Mouse (Mus musculus) hindbrain, postnatal 0 days (tissue): ENCODE results near the gene Racgap1. TPM values are rescaled to one million over a fixed set of nuclear protein-coding genes. Genes with fewer than 3 reads are reported as not detected.

ENCODE experiments used
- ATAC-seq: fragments of 200-750 bp; cut with Nextera tagmentation; 2 replicates; pipeline ENCODE4 v1.8.0; 2017; ENCODE audit warnings: mild to moderate bottlenecking, moderate TSS enrichment, moderate library complexity
- DNase-seq: peaks from one replicate; pipeline ENCODE4 v3.0.0-alpha.2; 2015; ENCODE audit warnings: low spot score
- H3K27ac ChIP-seq: fragments of 300-500 bp; sonication (generic); 2 replicates; pipeline ENCODE4 v1.5.1; 2014; ENCODE audit warnings: mild to moderate bottlenecking
- H3K27me3 ChIP-seq: fragments of 300-500 bp; sonication (generic); 2 replicates; pipeline ENCODE4 v1.6.1; 2014; ENCODE audit warnings: low read length, mixed read lengths; ENCODE audit not compliant: insufficient read depth
- H3K36me3 ChIP-seq: fragments of 300-500 bp; sonication (generic); 2 replicates; pipeline ENCODE4 v1.6.1; 2014; ENCODE audit warnings: low read length, mixed read lengths; ENCODE audit not compliant: insufficient read depth
- H3K4me1 ChIP-seq: fragments of 300-500 bp; sonication (generic); 2 replicates; pipeline ENCODE4 v1.6.1; 2014; ENCODE audit warnings: antibody characterized with exemption, low read length, mixed read lengths; ENCODE audit not compliant: insufficient read depth
- H3K4me2 ChIP-seq: fragments of 300-500 bp; sonication (generic); 2 replicates; pipeline ENCODE4 v1.6.1; 2014; ENCODE audit warnings: low read depth, mild to moderate bottlenecking, low read length, moderate library complexity, mixed read lengths
- H3K4me3 ChIP-seq: fragments of 300-500 bp; sonication (generic); 2 replicates; pipeline ENCODE4 v1.5.1; 2014; ENCODE audit warnings: low read length
- H3K9ac ChIP-seq: fragments of 300-500 bp; sonication (generic); replicated peaks from 2 replicates; pipeline ENCODE4 v1.6.1; 2014; ENCODE audit warnings: mild to moderate bottlenecking, low read length, moderate library complexity, mixed read lengths
- H3K9me3 ChIP-seq: fragments of 300-500 bp; sonication (generic); 2 replicates; pipeline ENCODE4 v1.6.1; 2016; ENCODE audit warnings: low read length, mixed read lengths
- CTCF ChIP-seq: IDR thresholded peaks from 2 replicates; pipeline ENCODE4 v1.5.1; 2016; ENCODE audit warnings: antibody characterized with exemption, control low read depth, low read depth
- WGBS: fragments of 180-500 bp; shearing (Covaris S2); extraction: QIAGEN DNeasy Blood & Tissue Kit; methylation state at CpG from one replicate; pipeline ENCODE4 v1.1.7; 2014; 5-methylcytosine and 5-hydroxymethylcytosine counted together
- polyA plus RNA-seq: library from polyadenylated mRNA; unstranded; fragments of >200 nt; fragmentation: Nextera tagmentation; extraction: Ambion mirVana; gene quantifications from 2 replicates; pipeline ENCODE4 v1.2.1, GENCODE M21; 2015
- total RNA-seq: library from RNA; depleted of rRNA; stranded (reverse); fragments of >200 nt; gene quantifications from 2 replicates; pipeline ENCODE4 v1.2.3, GENCODE M21; 2014

Gene Racgap1
- total and polyA plus RNA-seq, 2 experiments from 2014 or later, result 46.4 to 49.7 TPM

DNA sequence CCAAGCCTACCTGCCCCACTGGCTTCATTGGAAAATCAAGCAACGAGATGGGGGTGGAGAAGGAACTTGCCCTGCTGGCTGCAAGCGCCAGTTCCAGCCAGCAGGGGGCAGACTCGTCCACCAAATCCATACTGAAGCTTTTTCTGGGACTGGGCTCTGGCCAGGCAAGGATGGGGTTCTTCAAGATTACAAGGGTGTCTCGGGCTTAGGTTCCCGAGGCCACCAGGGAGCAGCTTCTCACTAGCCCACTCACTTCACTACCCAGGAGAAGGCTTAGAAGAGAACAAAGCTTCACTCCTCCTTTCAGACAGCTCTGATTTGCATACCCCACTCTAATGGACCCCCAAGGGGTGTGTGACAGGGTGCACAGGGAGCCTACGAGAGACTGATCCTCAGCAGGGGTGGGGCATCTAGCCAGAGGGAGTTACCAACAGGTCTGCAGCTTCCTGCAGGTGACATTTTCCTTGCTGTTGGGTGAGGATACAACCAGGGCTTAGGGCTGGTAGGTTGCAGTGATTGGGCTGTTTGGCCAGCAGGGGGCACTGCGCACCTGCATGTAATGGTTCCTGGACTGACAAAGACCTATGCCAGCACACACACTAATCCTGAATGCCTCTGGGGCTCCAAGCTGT lies 55.3 kb downstream of the Racgap1 start:
- peaks cover 24% of the 10 kb centered on the region for H3K27me3 ChIP-seq
- peak; percentile 92 for TF ChIP-seq CTCF
- no peaks in the 10 kb centered on the region for H3K36me3 ChIP-seq
- no peak overlapping the region for H3K4me2 ChIP-seq
- DNase-seq (peak; percentile 93), ATAC-seq (peak; percentile 85)
- H3K9ac ChIP-seq, result no peak overlapping the region
- H3K9me3 ChIP-seq, result no peaks in the 10 kb centered on the region
- H3K4me1 ChIP-seq, result peaks cover 7% of the 10 kb centered on the region; the same call in 1 of the 2 replicates
- H3K27ac ChIP-seq, result no peak overlapping the region
- H3K4me3 ChIP-seq, result no peak overlapping the region
- WGBS, result 1% methylated on average over 7 of the region's 7 CpGs

DNA sequence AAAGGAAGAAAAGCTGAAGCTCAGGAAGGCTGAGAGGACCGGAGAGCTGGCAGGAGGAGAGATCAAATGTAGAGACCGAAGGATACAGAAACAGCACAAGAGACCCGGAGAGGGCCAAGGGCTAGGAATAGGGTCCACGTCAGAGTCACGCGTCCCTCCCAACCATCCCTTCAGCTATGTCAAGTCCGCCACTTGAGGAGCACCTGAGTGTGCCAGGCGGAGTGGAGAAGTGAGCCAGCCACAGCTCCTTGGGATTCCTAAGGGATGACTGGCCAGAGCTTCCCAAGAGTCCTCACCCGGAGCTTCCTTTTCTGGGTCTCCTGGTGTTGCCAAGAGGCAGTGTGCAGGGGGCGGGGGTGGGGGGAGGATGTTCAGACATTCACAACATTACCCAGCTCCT lies 56.5 kb downstream of the Racgap1 start:
- Histone ChIP-seq H3K36me3 (no peaks in the 10 kb centered on the region), H3K4me3 (no peak overlapping the region), H3K27ac (no peak overlapping the region), H3K27me3 (peaks cover 36% of the 10 kb centered on the region), H3K9ac (no peak overlapping the region), H3K9me3 (no peaks in the 10 kb centered on the region), H3K4me2 (no peak overlapping the region), H3K4me1 (peaks cover 7% of the 10 kb centered on the region; the same call in 1 of the 2 replicates)
- TF ChIP-seq CTCF, result no peak
- DNase-seq, result no peak
- ATAC-seq, result no peak
- WGBS, result 85% methylated on average over 10 of the region's 10 CpGs

DNA sequence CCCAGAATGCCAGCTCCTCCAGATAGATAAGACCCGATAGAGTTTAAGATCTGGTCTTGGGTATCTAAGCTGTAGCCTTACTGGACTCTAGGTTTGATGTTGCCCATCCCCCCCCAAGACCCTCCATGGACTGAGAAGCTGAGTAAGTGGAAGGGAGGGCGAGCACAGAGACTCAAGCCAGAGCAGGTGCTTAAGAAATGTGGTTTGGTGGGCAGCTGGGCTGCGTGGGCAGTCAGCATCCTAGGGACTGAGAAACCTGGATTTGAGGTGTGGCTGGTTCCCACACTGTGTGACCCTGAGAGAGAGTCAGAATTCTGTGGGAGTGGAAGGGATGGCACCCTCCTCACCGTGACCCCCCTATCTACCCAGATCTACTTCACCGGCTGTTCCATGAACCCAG lies 58.6 kb downstream of the Racgap1 start:
- Histone ChIP-seq H3K4me2 (no peak overlapping the region), H3K36me3 (no peaks in the 10 kb centered on the region), H3K27me3 (peaks cover 54% of the 10 kb centered on the region), H3K9ac (no peak overlapping the region), H3K27ac (no peak overlapping the region), H3K9me3 (no peaks in the 10 kb centered on the region), H3K4me1 (no peaks in the 10 kb centered on the region), H3K4me3 (no peak overlapping the region)
- 89% methylated on average over 5 of the region's 5 CpGs for WGBS
- no peak for DNase-seq
- ATAC-seq, result no peak
- TF ChIP-seq CTCF, result no peak

DNA sequence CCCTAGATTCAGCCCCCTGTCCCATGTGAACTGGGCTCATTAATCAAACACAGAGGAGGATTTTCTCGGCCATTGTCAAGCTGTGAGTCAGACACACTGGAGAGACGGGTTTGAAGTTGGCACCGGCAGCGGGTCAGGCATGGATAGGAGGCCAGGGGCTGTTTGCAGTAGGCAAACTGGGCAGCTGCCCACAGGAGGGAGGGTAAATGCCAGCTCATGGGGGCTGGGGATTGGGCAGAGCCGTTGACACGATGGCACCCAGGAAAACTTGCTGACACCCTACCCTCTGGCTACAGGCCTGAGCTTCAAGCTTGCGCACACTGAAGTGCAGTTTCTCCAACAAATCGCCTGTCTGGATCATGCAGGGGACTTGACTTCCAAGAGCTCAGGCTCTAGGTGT lies 59.3 kb downstream of the Racgap1 start:
- H3K9ac ChIP-seq, result no peak overlapping the region
- no peaks in the 10 kb centered on the region for H3K4me1 ChIP-seq
- H3K4me2 ChIP-seq, result no peak overlapping the region
- ATAC-seq (no peak), DNase-seq (no peak)
- TF ChIP-seq CTCF, result no peak
- H3K36me3 ChIP-seq, result no peaks in the 10 kb centered on the region
- H3K9me3 ChIP-seq, result no peaks in the 10 kb centered on the region
- H3K27ac ChIP-seq, result no peak overlapping the region
- WGBS, result 44% methylated on average over 8 of the region's 8 CpGs
- no peak overlapping the region for H3K4me3 ChIP-seq
- peaks cover 57% of the 10 kb centered on the region for H3K27me3 ChIP-seq

DNA sequence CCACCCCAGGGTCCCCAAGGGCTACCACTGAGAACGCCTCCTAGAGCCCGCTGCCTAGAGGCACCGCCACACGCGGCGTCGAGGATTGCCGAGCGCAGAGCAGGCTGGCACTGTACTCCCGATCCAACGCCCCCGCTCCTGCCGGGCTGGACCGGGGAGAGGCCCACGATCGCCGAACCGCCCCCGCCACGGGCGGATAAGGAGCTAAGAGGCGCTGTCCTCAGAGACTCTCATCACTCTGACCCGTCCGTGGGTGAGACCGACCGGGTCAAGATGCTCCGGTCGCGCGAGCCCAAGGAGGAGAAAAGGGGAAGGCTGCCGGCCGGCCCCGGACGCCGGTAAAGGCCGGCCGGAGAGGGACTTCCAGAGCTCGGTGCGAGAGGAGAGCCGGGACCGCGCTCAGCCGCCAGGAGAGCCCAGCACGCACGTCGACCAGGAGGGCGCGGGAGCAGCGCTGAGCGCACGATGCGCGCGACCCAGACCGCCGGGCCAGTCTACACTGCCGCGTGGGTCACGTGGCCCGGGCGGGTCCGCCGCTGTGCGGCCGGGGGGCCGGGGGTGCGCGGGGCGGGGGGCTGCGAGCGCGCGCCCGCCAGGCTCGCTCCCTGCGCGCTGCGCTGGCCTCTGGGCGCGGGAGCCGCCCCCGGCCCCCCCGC lies 60.9 kb downstream of the Racgap1 start, which contains the start of gene Aqp5:
Gene Aqp5 (plus strand): TSS at position 354 of the 656 bp plus-strand sequence.
- Histone ChIP-seq H3K9me3 (no peaks in the 10 kb centered on the region), H3K27ac (no peak within 1 kb of the TSS), H3K4me3 (peak within 1 kb of the TSS; percentile 37), H3K27me3 (peaks cover 69% of the 10 kb centered on the region), H3K9ac (peak within 1 kb of the TSS; percentile 30), H3K4me2 (peak within 1 kb of the TSS; percentile 59), H3K36me3 (no peaks in the 10 kb centered on the region), H3K4me1 (no peaks in the 10 kb centered on the region)
- DNase-seq, result peak; percentile 50
- peak; percentile 75 for ATAC-seq
- WGBS, result 1% methylated on average over 59 of the region's 83 CpGs
- TF ChIP-seq CTCF, result no peak

DNA sequence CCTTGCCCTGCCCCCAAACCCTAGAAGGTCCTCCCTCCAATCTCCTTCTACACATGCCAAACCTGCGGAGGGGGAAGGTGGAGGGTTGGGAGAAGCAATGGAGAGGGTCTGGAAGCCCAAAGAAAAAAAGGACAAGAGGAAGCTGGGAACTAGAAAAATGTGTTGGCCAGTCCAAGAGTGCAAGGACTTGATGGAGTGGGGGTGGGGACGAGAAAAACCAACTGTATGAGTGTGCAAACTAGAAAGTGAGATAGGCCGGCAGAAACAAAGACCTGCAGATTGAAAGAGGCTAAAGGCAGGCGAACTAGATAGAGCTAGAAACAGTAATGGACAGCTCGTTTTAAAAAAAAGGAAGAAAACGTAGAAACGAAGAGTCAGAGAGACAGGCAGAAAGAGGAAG lies 61.8 kb downstream of the Racgap1 start:
- DNase-seq, result no peak
- WGBS, result 21% methylated on average over 7 of the region's 7 CpGs
- H3K9me3 ChIP-seq, result no peaks in the 10 kb centered on the region
- H3K4me3 ChIP-seq, result no peak overlapping the region
- no peak for TF ChIP-seq CTCF
- no peak overlapping the region for H3K9ac ChIP-seq
- no peak for ATAC-seq
- H3K27me3 ChIP-seq, result peaks cover 76% of the 10 kb centered on the region
- no peaks in the 10 kb centered on the region for H3K36me3 ChIP-seq
- no peak overlapping the region for H3K4me2 ChIP-seq
- no peak overlapping the region for H3K27ac ChIP-seq
- peaks cover 5% of the 10 kb centered on the region; the same call in 1 of the 2 replicates for H3K4me1 ChIP-seq

DNA sequence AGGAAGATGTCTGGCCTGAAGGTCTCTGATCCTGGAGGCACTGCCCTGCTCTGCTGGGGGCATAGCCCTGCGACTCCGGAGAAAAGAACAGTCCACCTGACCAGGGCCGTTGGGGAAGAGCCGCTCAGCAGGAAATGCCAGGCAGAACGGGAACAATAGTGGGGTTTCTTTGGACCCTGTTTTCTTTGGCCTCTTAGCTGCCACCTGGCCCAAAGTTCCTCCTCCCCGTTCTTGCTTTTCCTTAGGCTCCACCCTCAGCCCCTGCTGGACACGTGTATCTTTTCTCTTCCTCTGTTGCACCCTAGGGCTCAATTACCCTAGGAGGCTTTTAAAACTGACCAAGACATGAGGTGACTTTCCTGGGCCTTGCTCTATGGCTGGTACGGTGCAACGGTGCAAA lies 62.2 kb downstream of the Racgap1 start:
- H3K4me3 ChIP-seq, result no peak overlapping the region
- H3K4me2 ChIP-seq, result no peak overlapping the region
- H3K9ac ChIP-seq, result no peak overlapping the region
- no peak for TF ChIP-seq CTCF
- ATAC-seq (no peak), DNase-seq (no peak)
- peaks cover 9% of the 10 kb centered on the region for H3K4me1 ChIP-seq
- no peaks in the 10 kb centered on the region for H3K36me3 ChIP-seq
- peaks cover 80% of the 10 kb centered on the region for H3K27me3 ChIP-seq
- WGBS, result 16% methylated on average over 9 of the region's 9 CpGs
- no peak overlapping the region for H3K27ac ChIP-seq
- H3K9me3 ChIP-seq, result no peaks in the 10 kb centered on the region
